19 mouse cellular contexts compared by ENCODE assay signal in the genomic region with DNA sequence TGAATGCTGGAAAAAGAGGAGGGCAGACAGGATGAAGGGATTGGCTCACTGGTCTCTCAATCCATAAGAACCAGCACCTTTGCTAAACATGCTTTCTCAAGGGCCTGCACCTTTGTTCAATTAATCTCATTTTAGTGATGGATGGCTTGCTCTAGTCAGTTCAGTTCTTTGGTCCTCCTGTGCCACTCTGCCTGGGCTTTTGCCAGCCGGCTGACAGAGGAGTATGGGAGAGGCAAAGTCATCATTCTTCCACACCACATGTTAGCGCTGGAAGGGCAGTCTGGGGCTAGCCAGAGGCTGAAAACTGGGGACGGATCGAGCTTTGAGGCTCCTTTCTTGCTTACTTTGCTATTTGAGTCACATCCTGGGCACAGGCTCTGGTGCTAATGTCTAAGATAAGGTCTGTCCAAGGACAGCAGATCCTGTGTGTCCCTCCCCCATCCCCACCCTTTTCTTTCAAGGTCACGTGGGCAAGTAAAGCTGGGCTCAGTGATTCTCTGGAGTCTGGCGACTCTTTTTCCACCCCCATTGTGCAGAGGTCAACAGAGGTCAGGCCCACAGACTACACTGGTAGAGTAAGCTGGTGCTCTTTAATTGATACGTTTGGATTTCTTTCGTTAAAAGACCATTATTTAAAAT. TPM values are rescaled to one million over a fixed set of nuclear protein-coding genes. Genes with fewer than 3 reads are reported as not detected.
DNase-seq lines count a peak whose midpoint lies in the region; ATAC-seq lines count a peak whose summit lies in the region.
"Had no signal": no experiment of that assay in that cellular context is flagged by ENCODE, and none has a peak within 500 bp of the region (broad histone marks: within the 10 kb centered on the region; RNA-seq: fewer than 3 reads in every experiment).

No protein-coding gene starts in this region.

- H3K4me3 ChIP-seq in forebrain, embryonic 10.5 days, result no peak overlapping the region
- no peak overlapping the region for H3K4me3 ChIP-seq in forebrain, embryonic 16.5 days (replicated peaks; ENCODE audit: low read length)
- H3K4me3 ChIP-seq in midbrain, embryonic 13.5 days (replicated peaks), result no peak overlapping the region
- no peak overlapping the region for H3K4me3 ChIP-seq in midbrain, embryonic 14.5 days (replicated peaks; ENCODE audit: low read depth, low read length)
- H3K4me3 ChIP-seq: heart, adult 2 months; kidney, embryonic 15.5 days; limb, embryonic 13.5 days; neural tube, embryonic 13.5 days had no signal

- no peak overlapping the region for H3K4me2 ChIP-seq in forebrain, embryonic 16.5 days (ENCODE audit: low read length)
- H3K4me2 ChIP-seq in midbrain, embryonic 13.5 days (replicated peaks), result no peak overlapping the region
- no peak overlapping the region for H3K4me2 ChIP-seq in midbrain, embryonic 14.5 days (ENCODE audit: low read length)
- H3K4me2 ChIP-seq: kidney, embryonic 15.5 days; limb, embryonic 13.5 days; neural tube, embryonic 13.5 days had no signal

- ATAC-seq in forebrain, embryonic 16.5 days, result no peak
- ATAC-seq in midbrain, embryonic 13.5 days, result peak; percentile 29; the same call in 1 of the 2 replicates
- no peak for ATAC-seq in midbrain, embryonic 14.5 days (ENCODE audit: low FRiP score, low TSS enrichment)

- H3K9me3 ChIP-seq in forebrain, embryonic 10.5 days, result no peaks in the 10 kb centered on the region
- no peaks in the 10 kb centered on the region for H3K9me3 ChIP-seq in forebrain, embryonic 16.5 days (ENCODE audit: control insufficient read depth, low read length)
- H3K9me3 ChIP-seq in midbrain, embryonic 13.5 days, result no peaks in the 10 kb centered on the region
- no peaks in the 10 kb centered on the region for H3K9me3 ChIP-seq in midbrain, embryonic 14.5 days (ENCODE audit: control insufficient read depth, low read length)
- H3K9me3 ChIP-seq: kidney, embryonic 15.5 days; limb, embryonic 13.5 days; neural tube, embryonic 13.5 days had no signal

- no peak overlapping the region for H3K9ac ChIP-seq in forebrain, embryonic 16.5 days (replicated peaks; ENCODE audit: low read depth, low read length)
- no peak overlapping the region for H3K9ac ChIP-seq in midbrain, embryonic 13.5 days (replicated peaks)
- H3K9ac ChIP-seq in midbrain, embryonic 14.5 days (replicated peaks; ENCODE audit: low read length), result no peak overlapping the region
- H3K9ac ChIP-seq: kidney, embryonic 15.5 days; limb, embryonic 13.5 days; neural tube, embryonic 13.5 days had no signal

- 0 out of 2 replicates have a peak overlapping the region, but pooled peaks have one; percentile 1 for H3K27ac ChIP-seq in forebrain, embryonic 10.5 days
- no peak overlapping the region for H3K27ac ChIP-seq in forebrain, embryonic 16.5 days (ENCODE audit: low read length)
- no peak overlapping the region for H3K27ac ChIP-seq in midbrain, embryonic 13.5 days
- H3K27ac ChIP-seq in midbrain, embryonic 14.5 days (replicated peaks; ENCODE audit: low read depth, low read length), result no peak overlapping the region
- H3K27ac ChIP-seq: heart, adult 2 months; kidney, embryonic 15.5 days; limb, embryonic 13.5 days; neural tube, embryonic 13.5 days had no signal

- H3K4me1 ChIP-seq in forebrain, embryonic 10.5 days, result peaks cover 13% of the 10 kb centered on the region
- no peaks in the 10 kb centered on the region for H3K4me1 ChIP-seq in forebrain, embryonic 16.5 days (replicated peaks; ENCODE audit: control insufficient read depth, insufficient read depth, low read length)
- no peaks in the 10 kb centered on the region for H3K4me1 ChIP-seq in midbrain, embryonic 13.5 days (replicated peaks)
- H3K4me1 ChIP-seq in midbrain, embryonic 14.5 days (ENCODE audit: control insufficient read depth, insufficient read depth, low read length), result no peaks in the 10 kb centered on the region
- H3K4me1 ChIP-seq: kidney, embryonic 15.5 days had no signal

- no peaks in the 10 kb centered on the region for H3K27me3 ChIP-seq in forebrain, embryonic 10.5 days (ENCODE audit: poor library complexity, severe bottlenecking)
- H3K27me3 ChIP-seq in forebrain, embryonic 16.5 days (replicated peaks; ENCODE audit: control insufficient read depth, insufficient read depth, low read length), result no peaks in the 10 kb centered on the region
- H3K27me3 ChIP-seq in midbrain, embryonic 13.5 days, result no peaks in the 10 kb centered on the region
- no peaks in the 10 kb centered on the region for H3K27me3 ChIP-seq in midbrain, embryonic 14.5 days (ENCODE audit: control insufficient read depth, insufficient read depth, low read length)
- H3K27me3 ChIP-seq: kidney, embryonic 15.5 days; limb, embryonic 13.5 days; neural tube, embryonic 13.5 days had no signal

- H3K36me3 ChIP-seq in forebrain, embryonic 10.5 days (replicated peaks), result no peaks in the 10 kb centered on the region
- H3K36me3 ChIP-seq in forebrain, embryonic 16.5 days (ENCODE audit: control insufficient read depth, insufficient read depth), result no peaks in the 10 kb centered on the region
- no peaks in the 10 kb centered on the region for H3K36me3 ChIP-seq in midbrain, embryonic 13.5 days
- no peaks in the 10 kb centered on the region for H3K36me3 ChIP-seq in midbrain, embryonic 14.5 days (ENCODE audit: control insufficient read depth, insufficient read depth, low read length)
- H3K36me3 ChIP-seq: kidney, embryonic 15.5 days; limb, embryonic 13.5 days; neural tube, embryonic 13.5 days had no signal

- 38% methylated on average over 8 of the region's 8 CpGs for WGBS in forebrain, embryonic 10.5 days
- WGBS in forebrain, embryonic 16.5 days, result 31% methylated on average over 8 of the region's 8 CpGs
- WGBS in midbrain, embryonic 13.5 days, result 24% methylated on average over 8 of the region's 8 CpGs
- 22% methylated on average over 8 of the region's 8 CpGs for WGBS in midbrain, embryonic 14.5 days

- no peak for DNase-seq in forebrain, embryonic 10.5 days (ENCODE audit: extremely low spot score, low spot score)
- no peak for DNase-seq in midbrain, embryonic 14.5 days
- peak; percentile 12 for DNase-seq in adrenal gland, postnatal 25 days
- peak; percentile 44 for DNase-seq in testis, postnatal 10 days (ENCODE audit: low spot score)
- DNase-seq in cerebellum, adult 9-10 months, result no peak
- DNase-seq in cerebellum, adult 18-20 months, result no peak
- DNase-seq: cerebellum, adult 2 months; heart, adult 2 months; lung, postnatal 36 days; right cerebral cortex, adult 18-20 months; spleen, adult 18-20 months; thymus, postnatal 4 days had no signal

RNA-seq across cellular contexts. Expression of a gene that starts 55.8 kb away (rescaled TPM):
- 0.07 and 0.09 TPM in 2 replicates for polyA plus RNA-seq in forebrain, embryonic 10.5 days (2016; fragmentation: Nextera tagmentation; extraction: Ambion mirVana)
- polyA plus RNA-seq in forebrain, embryonic 16.5 days (2015; fragmentation: Nextera tagmentation; extraction: Ambion mirVana), result 0.24 and 0.42 TPM in 2 replicates
- polyA plus RNA-seq in midbrain, embryonic 13.5 days (2015; fragmentation: Nextera tagmentation; extraction: Ambion mirVana), result 0.26 and 0.27 TPM in 2 replicates
- 0.09 and 0.33 TPM in 2 replicates for polyA plus RNA-seq in midbrain, embryonic 14.5 days (2014; fragmentation: Nextera tagmentation; extraction: Ambion mirVana)
- not detected in 2 replicates for total RNA-seq in adrenal gland, postnatal 25 days (2021)
- total RNA-seq: gastrocnemius, postnatal 10 days; heart, adult 2 months; left cerebral cortex, adult 8-10 months had no signal
- polyA plus RNA-seq: cerebellum, adult 2 months; heart, adult 2 months; neural tube, embryonic 13.5 days had no signal

Comparison
In these comparisons a context has a peak if more than half of its experiments do, and no peak if none do; other contexts are left out.
1. DNase-seq: peak in adrenal gland, postnatal 25 days (single experiment) and testis, postnatal 10 days (single experiment); none in forebrain, embryonic 10.5 days (single experiment), midbrain, embryonic 14.5 days (single experiment), cerebellum, adult 9-10 months (single experiment) and cerebellum, adult 18-20 months (0 of 2).